Mouse (Mus musculus): ENCODE measurements around the gene Lrrc32.

- TF ChIP-seq CTCF (IDR thresholded peaks at IDR 0.05; ENCODE audit: insufficient read depth, low read depth, low read length), result peak; percentile 72
- TF ChIP-seq POLR2A (IDR thresholded peaks at IDR 0.05; ENCODE audit: insufficient read depth, low read depth, low read length), result no peak
Observed at GRCm38 (mm10) chr7:98481066-98481734, 7.9 kb upstream of the Lrrc32 start.
